ENCODE assay signal across 34 mouse cellular contexts in the genomic region with DNA sequence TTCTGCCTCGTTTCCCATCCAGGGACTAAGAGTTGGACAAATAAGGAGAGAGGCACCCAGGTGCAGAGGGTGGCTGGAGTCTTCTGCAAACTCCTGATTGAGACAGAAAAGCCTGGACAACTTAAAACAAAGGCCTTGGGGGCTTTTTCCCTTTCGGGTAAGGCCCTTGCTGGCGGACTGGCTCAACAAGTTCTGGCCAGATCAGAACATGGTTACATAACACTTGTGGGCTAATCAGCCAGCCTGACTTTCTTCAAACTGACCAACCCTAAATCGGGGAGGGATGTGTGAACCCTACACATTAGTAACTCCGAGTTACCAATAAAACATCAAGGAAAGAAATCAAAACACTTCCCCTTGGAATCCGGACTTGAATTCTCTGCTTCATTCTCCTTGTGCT. TPM values are rescaled to one million over a fixed set of nuclear protein-coding genes. Genes with fewer than 3 reads are reported as not detected.
DNase-seq lines count a peak whose midpoint lies in the region; ATAC-seq and TF ChIP-seq lines count a peak whose summit lies in the region.
"Had no signal": no experiment of that assay in that cellular context is flagged by ENCODE, and none has a peak within 500 bp of the region (broad histone marks: within the 10 kb centered on the region; RNA-seq: fewer than 3 reads in every experiment).

No protein-coding gene starts in this region.

- no peaks in the 10 kb centered on the region for H3K9me3 ChIP-seq in lung, postnatal 0 days (ENCODE audit: low read length)
- H3K9me3 ChIP-seq in stomach, embryonic 14.5 days (ENCODE audit: control insufficient read depth, low read depth, low read length), result no peaks in the 10 kb centered on the region
- H3K9me3 ChIP-seq in midbrain, embryonic 11.5 days (ENCODE audit: control insufficient read depth, low read length), result no peaks in the 10 kb centered on the region
- H3K9me3 ChIP-seq: embryonic facial prominence, embryonic 13.5 days; intestine, embryonic 15.5 days; liver, embryonic 15.5 days; midbrain, embryonic 10.5 days had no signal

- no peak overlapping the region for H3K4me3 ChIP-seq in lung, postnatal 0 days (ENCODE audit: low read depth, low read length)
- H3K4me3 ChIP-seq in stomach, embryonic 14.5 days (ENCODE audit: low read depth, low read length), result no peak overlapping the region
- H3K4me3 ChIP-seq in midbrain, embryonic 11.5 days (ENCODE audit: low read depth, low read length), result no peak overlapping the region
- H3K4me3 ChIP-seq: embryonic facial prominence, embryonic 13.5 days; gastrocnemius, adult 2 months; intestine, embryonic 15.5 days; liver, embryonic 15.5 days; midbrain, embryonic 10.5 days had no signal

- H3K27ac ChIP-seq in lung, postnatal 0 days (ENCODE audit: low read length), result no peak overlapping the region
- H3K27ac ChIP-seq in stomach, embryonic 14.5 days (ENCODE audit: low read length), result 0 out of 2 replicates have a peak overlapping the region, but pooled peaks have one; percentile 33
- no peak overlapping the region for H3K27ac ChIP-seq in midbrain, embryonic 11.5 days (ENCODE audit: low read depth, low read length)
- H3K27ac ChIP-seq: embryonic facial prominence, embryonic 13.5 days; gastrocnemius, adult 2 months; intestine, embryonic 15.5 days; liver, embryonic 15.5 days; midbrain, embryonic 10.5 days had no signal

- H3K9ac ChIP-seq in lung, postnatal 0 days (replicated peaks; ENCODE audit: low read depth), result no peak overlapping the region
- H3K9ac ChIP-seq in stomach, embryonic 14.5 days (replicated peaks; ENCODE audit: low read depth, low read length), result no peak overlapping the region
- H3K9ac ChIP-seq in midbrain, embryonic 11.5 days (ENCODE audit: low read length), result no peak overlapping the region
- H3K9ac ChIP-seq: embryonic facial prominence, embryonic 13.5 days; intestine, embryonic 15.5 days; liver, embryonic 15.5 days had no signal

- H3K36me3 ChIP-seq in lung, postnatal 0 days (ENCODE audit: insufficient read depth, low read length), result no peaks in the 10 kb centered on the region
- H3K36me3 ChIP-seq in stomach, embryonic 14.5 days (ENCODE audit: control insufficient read depth, insufficient read depth, low read length), result no peaks in the 10 kb centered on the region
- no peaks in the 10 kb centered on the region for H3K36me3 ChIP-seq in midbrain, embryonic 11.5 days (ENCODE audit: control insufficient read depth, insufficient read depth, low read length)
- H3K36me3 ChIP-seq: embryonic facial prominence, embryonic 13.5 days; G1E; intestine, embryonic 15.5 days; liver, embryonic 15.5 days; midbrain, embryonic 10.5 days had no signal

- no peaks in the 10 kb centered on the region for H3K4me1 ChIP-seq in lung, postnatal 0 days (ENCODE audit: insufficient read depth, low read depth, low read length)
- no peaks in the 10 kb centered on the region for H3K4me1 ChIP-seq in stomach, embryonic 14.5 days (ENCODE audit: control insufficient read depth, insufficient read depth, low read length)
- H3K4me1 ChIP-seq in midbrain, embryonic 11.5 days (ENCODE audit: control insufficient read depth, insufficient read depth, low read length), result no peaks in the 10 kb centered on the region

- TF ChIP-seq CTCF in lung, postnatal 0 days (IDR thresholded peaks at IDR 0.05), result no peak

- TF ChIP-seq EP300 in lung, postnatal 0 days (IDR thresholded peaks at IDR 0.05), result no peak

- DNase-seq in adrenal gland, adult 2 months, result peak; percentile 35
- DNase-seq in adrenal gland, postnatal 10 days, result no peak
- DNase-seq in lung, postnatal 0 days (ENCODE audit: low spot score), result peak; percentile 51
- no peak for DNase-seq in lung, postnatal 14 days
- peak; percentile 22 for DNase-seq in adipocyte (ENCODE audit: low spot score)
- no peak for DNase-seq in right cerebral cortex, postnatal 25 days
- DNase-seq in midbrain, embryonic 11.5 days (ENCODE audit: low spot score, missing footprints), result no peak
- DNase-seq: adrenal gland, postnatal 36 days; cerebellum, adult 18-20 months; cerebellum, postnatal 10 days; gastrocnemius, adult 2 months; heart, postnatal 14 days; kidney, adult 8-10 months; kidney, postnatal 10 days; liver; spleen, adult 18-20 months; thymus, adult 2 months; thymus, postnatal 36 days had no signal

- 45% methylated on average over 6 of the region's 6 CpGs for WGBS in lung, postnatal 0 days
- WGBS in stomach, embryonic 14.5 days, result 58% methylated on average over 6 of the region's 6 CpGs
- WGBS in midbrain, embryonic 11.5 days, result 80% methylated on average over 6 of the region's 6 CpGs

- no peaks in the 10 kb centered on the region for H3K27me3 ChIP-seq in lung, postnatal 0 days (replicated peaks; ENCODE audit: insufficient read depth, low read length)
- no peaks in the 10 kb centered on the region for H3K27me3 ChIP-seq in stomach, embryonic 14.5 days (ENCODE audit: control insufficient read depth, insufficient read depth, low read length)
- H3K27me3 ChIP-seq in midbrain, embryonic 11.5 days (ENCODE audit: control insufficient read depth, insufficient read depth, low read length), result no peaks in the 10 kb centered on the region
- H3K27me3 ChIP-seq: embryonic facial prominence, embryonic 13.5 days; intestine, embryonic 15.5 days; liver, embryonic 15.5 days; Patski had no signal

- H3K4me2 ChIP-seq in lung, postnatal 0 days (replicated peaks; ENCODE audit: low read depth, low read length), result no peak overlapping the region
- H3K4me2 ChIP-seq in stomach, embryonic 14.5 days (replicated peaks; ENCODE audit: low read depth, low read length), result no peak overlapping the region
- H3K4me2 ChIP-seq in midbrain, embryonic 11.5 days, result no peak overlapping the region
- H3K4me2 ChIP-seq: embryonic facial prominence, embryonic 13.5 days; intestine, embryonic 15.5 days; liver, embryonic 15.5 days had no signal

- ATAC-seq in lung, postnatal 0 days, result peak; percentile 53; the same call in 1 of the 2 replicates
- peak; percentile 28; the same call in 1 of the 2 replicates for ATAC-seq in stomach, embryonic 14.5 days (ENCODE audit: insufficient number of reproducible peaks, insufficient read depth, low FRiP score, low read depth)
- ATAC-seq in midbrain, embryonic 11.5 days (ENCODE audit: low FRiP score), result no peak
- ATAC-seq: forebrain, embryonic 16.5 days; hindbrain, embryonic 16.5 days; intestine, embryonic 15.5 days; midbrain, embryonic 16.5 days; Patski had no signal

RNA-seq across cellular contexts. Expression of a gene that starts 25.0 kb away (rescaled TPM):
- total RNA-seq in adrenal gland, adult 2 months (2021), result 1 to 10 TPM; 3.1 to 7.0 TPM
- polyA plus RNA-seq in adrenal gland, adult 2 months (2012; rRNA removed), result 12.7 and 18.9 TPM in 2 replicates
- total RNA-seq in adrenal gland, postnatal 10 days (2021), result 1 to 10 TPM; 4.2 to 5.1 TPM
- polyA plus RNA-seq in lung, postnatal 0 days (2015; fragmentation: Nextera tagmentation; extraction: Ambion mirVana), result 11.9 and 13.1 TPM in 2 replicates
- polyA plus RNA-seq in stomach, embryonic 14.5 days (2014; fragmentation: Nextera tagmentation; extraction: Ambion mirVana), result 5.5 TPM in 2 replicates
- 0.78 and 1.6 TPM in 2 replicates for polyA plus RNA-seq in midbrain, embryonic 11.5 days (2014; fragmentation: Nextera tagmentation; extraction: Ambion mirVana)
- total RNA-seq: G1E had no signal
- polyA plus RNA-seq: G1E had no signal

RNA-seq across cellular contexts. Expression of a gene that starts 25.2 kb away (rescaled TPM):
- 10 to 100 TPM; 19.8 to 37.1 TPM for total RNA-seq in adrenal gland, adult 2 months (2021)
- polyA plus RNA-seq in adrenal gland, adult 2 months (2012; rRNA removed), result 44.7 and 57.4 TPM in 2 replicates
- 10 to 100 TPM; 18.1 to 19.2 TPM for total RNA-seq in adrenal gland, postnatal 10 days (2021)
- 12.0 and 13.6 TPM in 2 replicates for polyA plus RNA-seq in lung, postnatal 0 days (2015; fragmentation: Nextera tagmentation; extraction: Ambion mirVana)
- polyA plus RNA-seq in stomach, embryonic 14.5 days (2014; fragmentation: Nextera tagmentation; extraction: Ambion mirVana), result 9.9 and 11.7 TPM in 2 replicates
- polyA plus RNA-seq in midbrain, embryonic 11.5 days (2014; fragmentation: Nextera tagmentation; extraction: Ambion mirVana), result 2.0 and 2.8 TPM in 2 replicates
- total RNA-seq: CH12.LX; common myeloid progenitor, adult 5-6 weeks; G1E had no signal
- polyA plus RNA-seq: G1E had no signal

RNA-seq across cellular contexts. Expression of a gene that starts 35.3 kb away (rescaled TPM):
- total RNA-seq in adrenal gland, adult 2 months (2021), result 1 to 10 TPM; 1.6 to 2.4 TPM
- polyA plus RNA-seq in adrenal gland, adult 2 months (2012; rRNA removed), result 2.2 and 2.4 TPM in 2 replicates
- 1 to 10 TPM; 2.0 to 5.0 TPM for total RNA-seq in adrenal gland, postnatal 10 days (2021)
- 4.4 and 6.7 TPM in 2 replicates for polyA plus RNA-seq in lung, postnatal 0 days (2015; fragmentation: Nextera tagmentation; extraction: Ambion mirVana)
- 0.67 TPM in 1 of 2 replicates, not detected in the other for polyA plus RNA-seq in stomach, embryonic 14.5 days (2014; fragmentation: Nextera tagmentation; extraction: Ambion mirVana)
- polyA plus RNA-seq in midbrain, embryonic 11.5 days (2014; fragmentation: Nextera tagmentation; extraction: Ambion mirVana), result not detected in 2 replicates
- total RNA-seq: G1E had no signal
- polyA plus RNA-seq: forebrain, embryonic 11.5 days; G1E; hindbrain, embryonic 11.5 days; limb, embryonic 11.5 days; neural tube, embryonic 11.5 days had no signal

RNA-seq across cellular contexts. Expression of a gene that starts 37.6 kb away (rescaled TPM):
- total RNA-seq in adrenal gland, adult 2 months (2021), result 10 to 100 TPM; 71.4 to 77.9 TPM
- 20.6 and 38.3 TPM in 2 replicates for polyA plus RNA-seq in adrenal gland, adult 2 months (2012; rRNA removed)
- total RNA-seq in adrenal gland, postnatal 10 days (2021), result 10 to 100 TPM; 53.9 to 67.5 TPM
- polyA plus RNA-seq in lung, postnatal 0 days (2015; fragmentation: Nextera tagmentation; extraction: Ambion mirVana), result 14.0 and 15.3 TPM in 2 replicates
- 39.3 and 43.6 TPM in 2 replicates for polyA plus RNA-seq in stomach, embryonic 14.5 days (2014; fragmentation: Nextera tagmentation; extraction: Ambion mirVana)
- 52.4 and 54.1 TPM in 2 replicates for polyA plus RNA-seq in midbrain, embryonic 11.5 days (2014; fragmentation: Nextera tagmentation; extraction: Ambion mirVana)

RNA-seq across cellular contexts. Expression of a gene that starts 39.0 kb away (rescaled TPM):
- 10 to 100 TPM; 65.5 to 75.5 TPM for total RNA-seq in adrenal gland, adult 2 months (2021)
- polyA plus RNA-seq in adrenal gland, adult 2 months (2012; rRNA removed), result 34.3 and 37.5 TPM in 2 replicates
- total RNA-seq in adrenal gland, postnatal 10 days (2021), result 10 to 100 TPM; 62.6 to 76.3 TPM
- polyA plus RNA-seq in lung, postnatal 0 days (2015; fragmentation: Nextera tagmentation; extraction: Ambion mirVana), result 36.0 and 37.8 TPM in 2 replicates
- polyA plus RNA-seq in stomach, embryonic 14.5 days (2014; fragmentation: Nextera tagmentation; extraction: Ambion mirVana), result 88.1 and 102 TPM in 2 replicates
- 80.6 and 90.8 TPM in 2 replicates for polyA plus RNA-seq in midbrain, embryonic 11.5 days (2014; fragmentation: Nextera tagmentation; extraction: Ambion mirVana)

Comparison
In these comparisons a context has a peak if more than half of its experiments do, and no peak if none do; other contexts are left out.
1. DNase-seq: peak in adrenal gland, adult 2 months (single experiment), lung, postnatal 0 days (single experiment) and adipocyte (single experiment); none in adrenal gland, postnatal 10 days (single experiment), lung, postnatal 14 days (single experiment), right cerebral cortex, postnatal 25 days (single experiment) and midbrain, embryonic 11.5 days (single experiment).